Mouse (Mus musculus) megakaryocyte, embryonic 14.5 days (primary cell): ENCODE measurements around the gene Ppy.

ENCODE experiments used
- FLI1 ChIP-seq: IDR thresholded peaks from 2 replicates; pipeline ENCODE4 v1.6.1; 2012; ENCODE audit warnings: low read length, inconsistent platforms, mixed read lengths
- GATA1 ChIP-seq: IDR thresholded peaks from 3 replicates; pipeline ENCODE4 v1.6.1; 2012; ENCODE audit warnings: mixed read lengths, low read length, inconsistent platforms, borderline replicate concordance

DNA sequence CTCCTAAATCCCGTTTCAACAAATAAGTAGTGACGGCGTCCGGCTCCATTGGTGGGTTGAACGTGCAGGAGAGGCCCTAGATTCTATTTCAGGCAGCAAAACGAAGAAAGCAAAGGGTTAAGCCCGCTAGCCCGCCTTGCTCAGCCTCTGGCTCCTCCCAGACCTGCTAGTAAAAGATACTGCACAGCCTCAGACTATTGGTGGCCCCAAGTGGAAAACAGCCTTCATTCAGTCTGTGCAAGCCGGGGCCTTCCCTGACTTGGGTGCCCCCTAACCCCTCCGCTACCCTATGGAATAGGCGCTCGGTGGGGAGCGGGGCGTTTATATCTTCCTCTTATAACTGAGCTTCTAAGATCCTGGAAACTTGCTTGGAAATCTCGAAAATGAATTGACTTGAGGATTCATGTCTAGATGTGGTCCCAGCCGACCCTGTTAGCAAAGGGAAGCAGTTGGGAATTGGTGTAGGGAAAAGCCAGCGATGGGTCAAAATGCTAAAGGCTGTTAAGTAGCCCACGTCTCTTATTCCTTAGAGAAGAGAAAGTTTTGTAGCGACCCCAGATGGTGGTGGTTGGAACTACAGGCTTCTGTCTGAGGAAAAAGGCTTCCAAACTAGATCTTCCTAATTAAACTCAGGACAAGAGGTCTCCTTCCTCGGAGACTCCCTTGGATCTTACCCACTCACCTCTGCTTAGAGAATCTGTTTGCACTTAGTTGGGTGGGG lies 11.9 kb downstream of the Ppy start:
- TF ChIP-seq GATA1 (no peak), FLI1 (no peak)
